Mouse (Mus musculus) gastrocnemius, adult 2 months (tissue): ENCODE data around the gene Proser1. TPM values are rescaled to one million over a fixed set of nuclear protein-coding genes. Genes with fewer than 3 reads are reported as not detected.
A peak's percentile ranks its signal among the peaks of the same experiment; 100 is the strongest.

Source experiments
- DNase-seq: peaks from one replicate; pipeline ENCODE4 v3.0.0; 2022
- H3K27ac ChIP-seq: fragments of 200-600 bp; 2 replicates; pipeline ENCODE4 v1.8.1; 2022; ENCODE audit warnings: mild to moderate bottlenecking
- H3K4me3 ChIP-seq: fragments of 200-600 bp; 2 replicates; pipeline ENCODE4 v1.8.1; 2022; ENCODE audit warnings: mild to moderate bottlenecking, moderate library complexity
- CTCF ChIP-seq: fragments of 200-600 bp; IDR thresholded peaks from 2 replicates; pipeline ENCODE4 v1.8.1; 2022; ENCODE audit warnings: antibody characterized with exemption, mild to moderate bottlenecking, moderate library complexity
- intact Hi-C: fragments of 180-260 bp; cut with DNase I; formaldehyde crosslinking; loops from one replicate; pipeline ENCODE4 v1.15.1; 2025
- total RNA-seq, 2 experiments: library from RNA; stranded (reverse); gene quantifications; 2 replicates each; pipeline ENCODE4 v1.2.3; 2021

The Proser1 gene
- total RNA-seq, 2 experiments from 2014 or later = 7.0 to 7.4 TPM

- TF ChIP-seq CTCF = no peak
- intact Hi-C loops = no loop called here
- Histone ChIP-seq H3K4me3 (no peak overlapping the region), H3K27ac (no peak overlapping the region)
- no peak for DNase-seq
Measured at GRCm38 (mm10) chr3:53514221-53515065, 51.0 kb downstream of the Proser1 start.

DNA sequence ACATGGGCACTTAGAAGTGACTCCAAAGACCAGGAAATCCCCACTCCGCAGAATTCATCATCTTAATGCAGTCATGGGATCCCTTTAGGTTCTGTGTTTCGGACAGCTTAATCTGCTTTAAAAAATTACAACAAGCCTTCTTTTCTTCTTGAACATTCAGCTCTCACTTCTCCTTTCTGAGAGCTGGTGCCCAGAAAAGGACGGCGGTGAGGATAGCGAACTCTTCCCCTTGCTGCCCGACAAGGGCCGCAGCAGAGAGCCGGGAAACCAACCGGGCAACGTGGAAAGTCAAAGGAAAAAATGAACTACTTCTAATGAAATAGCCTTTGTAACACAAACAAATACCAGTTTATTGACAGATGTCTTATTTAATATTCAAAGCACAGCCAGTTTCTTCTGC, 59.3 kb downstream of the Proser1 start:
- no peak for TF ChIP-seq CTCF
- DNase-seq = no peak
- H3K27ac ChIP-seq = no peak overlapping the region
- intact Hi-C loops = no loop called here
- H3K4me3 ChIP-seq = no peak overlapping the region

DNA sequence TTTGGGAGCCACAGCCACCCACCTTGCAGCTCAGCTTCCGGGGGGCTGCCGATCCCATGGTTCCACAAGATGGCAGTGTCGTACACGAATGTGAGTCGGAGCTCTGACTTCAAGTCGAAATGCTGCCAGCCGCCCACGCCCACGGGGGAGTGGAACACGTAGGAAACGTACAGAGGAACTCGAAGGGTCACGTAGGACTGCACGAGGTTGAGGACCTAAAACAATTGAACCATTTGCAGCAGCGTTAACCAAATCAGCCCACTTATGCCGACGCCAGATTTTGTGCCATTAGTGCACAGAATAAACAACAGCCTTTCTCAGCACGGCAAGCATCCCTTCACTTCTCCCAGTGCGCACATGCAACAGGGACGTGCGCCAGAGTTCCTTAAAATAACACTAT, 62.3 kb downstream of the Proser1 start:
- Histone ChIP-seq H3K27ac (no peak overlapping the region), H3K4me3 (peak overlapping the region; percentile 56)
- intact Hi-C loops = loop anchor here (2.0 to 5.0 kb wide), 3 partner anchors 132 to 339 kb away; partner anchors contain the start of gene Frem2
- peak; percentile 70 for DNase-seq
- peak; percentile 73 for TF ChIP-seq CTCF

DNA sequence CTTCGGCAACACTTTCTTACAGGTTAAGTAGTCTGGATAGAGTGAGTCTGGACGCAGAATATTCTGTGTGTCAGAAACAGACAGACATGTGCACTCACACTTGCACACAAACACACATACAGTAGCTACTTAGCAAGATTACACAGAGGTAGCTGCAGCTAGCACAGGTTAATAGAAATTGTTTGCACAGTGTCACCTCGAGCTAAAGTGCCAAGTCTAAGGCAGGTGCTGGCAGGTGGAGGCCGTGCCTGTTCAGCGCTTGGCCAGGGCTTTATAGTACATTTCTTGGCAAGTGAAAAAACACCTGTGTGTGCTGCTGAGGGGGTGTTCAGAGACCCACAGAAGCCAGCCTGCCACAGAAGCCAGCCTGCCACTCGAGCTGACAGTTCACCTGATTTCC, 66.8 kb downstream of the Proser1 start:
- intact Hi-C loops = no loop called here
- H3K4me3 ChIP-seq = no peak overlapping the region
- no peak for DNase-seq
- H3K27ac ChIP-seq = no peak overlapping the region
- TF ChIP-seq CTCF = no peak

Other genes with a start within 250 kb of the Proser1 start
- gene Nhlrc3, start 334 bp upstream of the Proser1 start, total RNA-seq = 1 to 10 TPM; 2.1 to 2.9 TPM
- not detected for gene Stoml3, start 25.0 kb downstream of the Proser1 start, total RNA-seq
- 1 to 10 TPM in 1 of 2 experiments, under 1 TPM in 1; 0.94 to 3.9 TPM for gene Frem2, start 193.7 kb downstream of the Proser1 start, total RNA-seq